Mouse (Mus musculus) heart, adult 2 months (tissue): ENCODE measurements around the gene Anapc5. TPM values are rescaled to one million over a fixed set of nuclear protein-coding genes. Genes with fewer than 3 reads are reported as not detected.
A peak's percentile ranks its signal among the peaks of the same experiment; 100 is the strongest.

Experiments
- DNase-seq, 2 experiments: peaks; one replicate each; pipeline ENCODE4 v3.0.0; 2021
- H3K27ac ChIP-seq: fragments of 200-600 bp; 2 replicates; pipeline ENCODE4 v1.8.1; 2022
- H3K27me3 ChIP-seq: fragments of 200-500 bp; 2 replicates; pipeline ENCODE4 v1.6.1; 2012; ENCODE audit warnings: mild to moderate bottlenecking, low read length, inconsistent platforms, mixed read lengths; ENCODE audit not compliant: control insufficient read depth, insufficient read depth
- H3K36me3 ChIP-seq: fragments of 200-500 bp; 2 replicates; pipeline ENCODE4 v1.6.1; 2012; ENCODE audit warnings: low read length, inconsistent platforms; ENCODE audit not compliant: control insufficient read depth, insufficient read depth
- H3K4me1 ChIP-seq: fragments of 200-500 bp; 2 replicates; pipeline ENCODE4 v1.6.1; 2011; ENCODE audit warnings: low read length; ENCODE audit not compliant: control insufficient read depth, insufficient read depth
- H3K4me3 ChIP-seq: fragments of 200-600 bp; 2 replicates; pipeline ENCODE4 v1.8.1; 2022
- H3K79me2 ChIP-seq: fragments of 200-500 bp; replicated peaks from 2 replicates; pipeline ENCODE4 v1.6.1; 2012; ENCODE audit warnings: mild to moderate bottlenecking, inconsistent platforms, low read length, moderate library complexity, mixed read lengths; ENCODE audit not compliant: control insufficient read depth, insufficient read depth
- H3K9ac ChIP-seq: fragments of 200-500 bp; 2 replicates; pipeline ENCODE4 v1.6.1; 2012; ENCODE audit warnings: low read depth, mild to moderate bottlenecking, control low read depth, inconsistent platforms, low read length, mixed read lengths
- CTCF ChIP-seq: fragments of 200-600 bp; IDR thresholded peaks from 2 replicates; pipeline ENCODE4 v1.8.1; 2022; ENCODE audit warnings: antibody characterized with exemption, mild to moderate bottlenecking, moderate library complexity
- EP300 ChIP-seq: fragments of 200-500 bp; IDR thresholded peaks from 2 replicates; pipeline ENCODE4 v1.6.1; 2011; ENCODE audit warnings: low read depth, low read length, control low read depth; ENCODE audit not compliant: insufficient read depth
- POLR2A ChIP-seq: fragments of 200-500 bp; IDR thresholded peaks from 2 replicates; pipeline ENCODE4 v1.6.1; 2011; ENCODE audit warnings: mild to moderate bottlenecking, low read depth, low read length, control low read depth; ENCODE audit not compliant: insufficient read depth
- WGBS: fragments of 180-500 bp; shearing (Covaris S2); methylation state at CpG from one replicate; pipeline ENCODE4 v1.1.7; 2018; 5-methylcytosine and 5-hydroxymethylcytosine counted together
- intact Hi-C: fragments of 180-260 bp; cut with DNase I; formaldehyde crosslinking; loops from one replicate; pipeline ENCODE4 v1.15.1; 2025
- polyA plus RNA-seq: library from polyadenylated mRNA; depleted of rRNA; stranded (reverse); fragments of >200 nt; gene quantifications from 2 replicates; pipeline ENCODE4 v1.2.3, GENCODE M21; 2012
- total RNA-seq, 2 experiments: library from RNA; stranded (reverse); gene quantifications; 2 replicates each; pipeline ENCODE4 v1.2.3; 2021

Gene Anapc5
- total and polyA plus RNA-seq, 3 experiments: 150 to 210 (median 165) TPM

GRCm38 (mm10) chr5:122798557-122799378 lies 22.4 kb downstream of the Anapc5 start:
- intact Hi-C loops: no loop called here
- Histone ChIP-seq H3K4me3 (no peak overlapping the region), H3K27ac (no peak overlapping the region; the same call in 1 of the 2 replicates), H3K79me2 (no peaks in the 10 kb centered on the region), H3K27me3 (no peaks in the 10 kb centered on the region), H3K36me3 (no peaks in the 10 kb centered on the region; the same call in 1 of the 2 replicates), H3K4me1 (peaks cover 2% of the 10 kb centered on the region), H3K9ac (no peak overlapping the region)
- DNase-seq: peak; percentile 73 to 76
- WGBS: 45% methylated on average over 17 of the region's 17 CpGs
- no peak for TF ChIP-seq EP300
- TF ChIP-seq POLR2A: no peak
- no peak for TF ChIP-seq CTCF

DNA sequence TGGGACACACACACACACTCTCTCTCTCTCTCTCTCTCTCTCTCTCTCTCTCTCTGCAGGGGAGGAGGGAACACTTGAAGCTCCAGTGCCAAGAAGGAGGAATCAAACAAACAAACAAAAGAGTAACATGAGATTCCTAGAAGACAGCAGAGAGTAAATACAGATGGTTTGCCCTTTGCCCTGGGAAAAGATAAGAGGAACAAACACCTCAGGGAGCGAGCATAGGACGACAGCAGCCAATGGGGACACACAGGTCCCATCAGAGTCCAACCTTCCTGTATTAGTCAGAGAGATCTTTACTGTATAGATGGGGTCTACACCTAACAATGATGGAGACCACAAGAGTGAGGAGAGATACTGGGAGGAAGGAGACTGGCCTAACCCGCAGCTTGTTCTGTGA lies 23.3 kb downstream of the Anapc5 start:
- no peak for DNase-seq
- H3K27ac ChIP-seq: no peak overlapping the region
- H3K4me3 ChIP-seq: no peak overlapping the region
- no peaks in the 10 kb centered on the region; the same call in 1 of the 2 replicates for H3K36me3 ChIP-seq
- 90% methylated on average over 3 of the region's 3 CpGs for whole genome bisulfite sequencing
- H3K4me1 ChIP-seq: peaks cover 2% of the 10 kb centered on the region
- intact Hi-C loops: no loop called here
- no peak overlapping the region for H3K9ac ChIP-seq
- H3K79me2 ChIP-seq: no peaks in the 10 kb centered on the region
- TF ChIP-seq POLR2A (no peak), CTCF (no peak), EP300 (no peak)
- H3K27me3 ChIP-seq: no peaks in the 10 kb centered on the region

DNA sequence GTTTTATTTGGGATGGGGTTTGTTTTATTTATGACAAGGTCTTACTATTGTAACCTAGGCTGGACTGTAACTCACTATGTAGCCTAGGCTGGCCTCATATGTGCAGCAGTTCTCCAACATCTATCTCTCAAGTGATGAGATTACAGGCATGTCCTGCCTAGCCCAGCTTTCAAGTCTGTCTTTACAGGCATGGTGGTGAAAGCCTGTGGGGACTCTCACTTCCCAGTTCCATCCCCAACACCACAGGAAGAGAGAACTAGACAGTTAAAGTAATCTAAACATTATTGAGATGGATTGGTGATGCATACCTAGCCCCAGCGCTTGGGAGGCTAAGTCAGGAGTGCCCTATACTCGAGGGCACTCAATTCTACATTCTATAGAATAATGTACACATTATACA lies 32.4 kb downstream of the Anapc5 start:
- intact Hi-C loops: no loop called here
- WGBS: 87% methylated on average over 2 of the region's 2 CpGs
- H3K4me1 ChIP-seq: no peaks in the 10 kb centered on the region
- TF ChIP-seq CTCF (no peak), POLR2A (no peak), EP300 (no peak)
- H3K27me3 ChIP-seq: no peaks in the 10 kb centered on the region
- no peak overlapping the region for H3K4me3 ChIP-seq
- no peaks in the 10 kb centered on the region for H3K36me3 ChIP-seq
- no peaks in the 10 kb centered on the region for H3K79me2 ChIP-seq
- no peak overlapping the region for H3K27ac ChIP-seq
- H3K9ac ChIP-seq: no peak overlapping the region
- DNase-seq: no peak

GRCm38 (mm10) chr5:122786035-122786819 lies 34.9 kb downstream of the Anapc5 start:
- Histone ChIP-seq H3K79me2 (no peaks in the 10 kb centered on the region), H3K4me1 (no peaks in the 10 kb centered on the region), H3K27ac (no peak overlapping the region), H3K9ac (no peak overlapping the region), H3K27me3 (no peaks in the 10 kb centered on the region), H3K4me3 (no peak overlapping the region), H3K36me3 (no peaks in the 10 kb centered on the region)
- TF ChIP-seq EP300: no peak
- TF ChIP-seq POLR2A: no peak
- 69% methylated on average over 12 of the region's 12 CpGs for WGBS
- intact Hi-C loops: no loop called here
- no peak for DNase-seq

DNA sequence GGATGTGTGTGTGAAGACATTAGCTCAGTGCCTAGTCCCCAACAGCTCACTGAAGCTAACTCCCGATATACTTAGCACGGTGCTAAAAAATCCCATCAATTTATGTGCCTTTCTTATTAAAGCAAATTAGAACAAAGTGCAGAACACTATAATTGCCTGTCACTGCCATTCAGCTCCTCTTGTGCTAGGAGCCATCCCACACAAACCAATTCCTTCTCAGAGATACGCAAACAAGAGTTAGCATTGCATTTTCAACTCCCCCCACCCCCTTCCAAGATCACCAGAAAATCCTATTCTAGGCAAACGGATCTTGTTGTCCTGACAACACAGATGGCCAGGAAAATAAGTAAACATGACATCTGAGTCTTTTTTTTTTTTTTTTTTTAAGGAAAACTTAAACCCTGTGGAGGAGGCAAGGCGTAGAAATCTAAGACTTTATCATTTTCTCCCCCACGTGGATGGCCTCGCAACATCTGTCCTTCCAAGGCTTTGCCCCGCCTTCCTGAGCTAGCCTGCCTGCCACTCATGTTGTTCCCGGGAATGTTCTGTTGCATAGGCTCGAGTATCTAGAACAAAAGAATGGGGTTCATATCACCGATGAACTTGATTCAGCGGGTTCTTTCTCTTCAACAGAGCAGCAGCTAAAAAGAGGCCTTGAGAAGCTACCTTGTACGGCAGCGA lies 37.3 kb downstream of the Anapc5 start:
- intact Hi-C loops: no loop called here
- TF ChIP-seq CTCF (no peak), EP300 (no peak)

GRCm38 (mm10) chr5:122782066-122782465 lies 39.1 kb downstream of the Anapc5 start:
- H3K79me2 ChIP-seq: no peaks in the 10 kb centered on the region

More for the DNA sequence above, 37.3 kb downstream of the Anapc5 start:
- Histone ChIP-seq H3K27ac (no peak overlapping the region), H3K27me3 (no peaks in the 10 kb centered on the region), H3K4me1 (no peaks in the 10 kb centered on the region), H3K79me2 (no peaks in the 10 kb centered on the region), H3K4me3 (no peak overlapping the region), H3K36me3 (no peaks in the 10 kb centered on the region), H3K9ac (no peak overlapping the region)
- DNase-seq: no peak
- 56% methylated on average over 14 of the region's 14 CpGs for WGBS

More at GRCm38 (mm10) chr5:122782066-122782465, 39.1 kb downstream of the Anapc5 start:
- Histone ChIP-seq H3K9ac (no peak overlapping the region), H3K36me3 (no peaks in the 10 kb centered on the region), H3K27ac (no peak overlapping the region), H3K27me3 (no peaks in the 10 kb centered on the region), H3K4me1 (no peaks in the 10 kb centered on the region; the same call in 1 of the 2 replicates), H3K4me3 (no peak overlapping the region)
- WGBS: 50% methylated on average over 1 of the region's 1 CpGs
- intact Hi-C loops: no loop called here
- no peak for DNase-seq
- no peak for TF ChIP-seq POLR2A
- TF ChIP-seq EP300: no peak
- no peak for TF ChIP-seq CTCF
